Mouse (Mus musculus) CH12.LX (cell line): Measurements from ENCODE around the gene Grpel1. TPM values are rescaled to one million over a fixed set of nuclear protein-coding genes. Genes with fewer than 3 reads are reported as not detected.

Source experiments
- DNase-seq: peaks from one replicate; pipeline ENCODE4 v3.0.0-alpha.2; 2013; ENCODE audit errors: extremely low read depth
- H3K27ac ChIP-seq: 2 replicates; pipeline ENCODE4 v1.5.1; 2012; ENCODE audit warnings: low read depth, mild to moderate bottlenecking, control low read depth, moderate library complexity; ENCODE audit not compliant: insufficient read depth
- H3K27me3 ChIP-seq: replicated peaks from 2 replicates; pipeline ENCODE3; 2012; ENCODE audit warnings: inconsistent platforms
- H3K36me3 ChIP-seq, 2 experiments: replicated peaks in 1 of 2; 2 replicates each; pipeline versions ENCODE3 to v1.6.1; 2012; ENCODE audit warnings: inconsistent platforms in 1 of 2, low read length in 1 of 2, mild to moderate bottlenecking in 1 of 2, mixed read lengths in 1 of 2, moderate library complexity in 1 of 2; ENCODE audit not compliant: control insufficient read depth in 1 of 2, insufficient read depth in 1 of 2
- H3K4me1 ChIP-seq, 2 experiments: 2 replicates each; pipeline ENCODE4 v1.6.1; 2012; ENCODE audit warnings: inconsistent platforms in 1 of 2, moderate library complexity in 1 of 2; ENCODE audit not compliant: insufficient read depth in 2 of 2, control insufficient read depth in 1 of 2
- H3K4me2 ChIP-seq: 2 replicates; pipeline ENCODE4 v1.6.1; 2012; ENCODE audit warnings: low read depth, mild to moderate bottlenecking, control low read depth; ENCODE audit not compliant: poor library complexity, insufficient read depth, severe bottlenecking
- H3K4me3 ChIP-seq, 3 experiments: fragments of 150-350 bp in 1 of 3; sonication (generic) in 1 of 3; replicated peaks in 1 of 3; 2 replicates each; pipeline versions ENCODE3 to v1.5.1; 2011 to 2012; ENCODE audit warnings: low read depth in 2 of 3, low read length in 2 of 3, mild to moderate bottlenecking in 2 of 3, moderate library complexity in 2 of 3, control low read depth in 1 of 3, improper control_type of control experiment in 1 of 3, inconsistent platforms in 1 of 3, mixed read lengths in 1 of 3; ENCODE audit not compliant: poor library complexity in 1 of 3
- H3K79me2 ChIP-seq: replicated peaks from 2 replicates; pipeline ENCODE4 v1.6.1; 2012; ENCODE audit warnings: mild to moderate bottlenecking, moderate library complexity; ENCODE audit not compliant: control insufficient read depth, poor library complexity, insufficient read depth, severe bottlenecking; ENCODE audit errors: extremely low read depth
- H3K9ac ChIP-seq: 2 replicates; pipeline ENCODE4 v1.6.1; 2012; ENCODE audit warnings: low read depth, mild to moderate bottlenecking, control low read depth, moderate library complexity; ENCODE audit not compliant: insufficient read depth
- H3K9me3 ChIP-seq: replicated peaks from 2 replicates; pipeline ENCODE3; 2012; ENCODE audit warnings: low read length, inconsistent platforms, mixed read lengths
- CHD1 ChIP-seq: IDR thresholded peaks from 2 replicates; pipeline ENCODE4 v1.6.1; 2012; ENCODE audit warnings: low read depth, low read length, improper control_type of control experiment, inconsistent platforms
- CTCF ChIP-seq, 2 experiments: IDR thresholded peaks in 1 of 2; conservative IDR thresholded peaks in 1 of 2; 2 replicates each; pipeline ENCODE4 v1.5.1; 2011 to 2012; ENCODE audit warnings: low read depth in 2 of 2, low read length in 2 of 2, improper control_type of control experiment in 1 of 2, inconsistent platforms in 1 of 2, mild to moderate bottlenecking in 1 of 2, moderate library complexity in 1 of 2
- E2F4 ChIP-seq: IDR thresholded peaks from 2 replicates; pipeline ENCODE4 v1.6.1; 2011; ENCODE audit warnings: low read depth, low read length, improper control_type of control experiment; ENCODE audit not compliant: insufficient replicate concordance
- EP300 ChIP-seq: IDR thresholded peaks from 2 replicates; pipeline ENCODE4 v1.6.1; 2011; ENCODE audit warnings: low read length, improper control_type of control experiment
- ETS1 ChIP-seq: conservative IDR thresholded peaks from 2 replicates; pipeline ENCODE4 v1.6.1; 2012; ENCODE audit warnings: low read depth, mild to moderate bottlenecking, inconsistent platforms, low read length, improper control_type of control experiment, moderate library complexity
- GABPA ChIP-seq: IDR thresholded peaks from 2 replicates; pipeline ENCODE4 v1.6.1; 2012; ENCODE audit warnings: low read depth, low read length, improper control_type of control experiment, inconsistent platforms; ENCODE audit not compliant: insufficient replicate concordance
- KAT2A ChIP-seq: IDR thresholded peaks from 2 replicates; pipeline ENCODE4 v1.6.1; 2012; ENCODE audit warnings: low read length, improper control_type of control experiment, inconsistent platforms; ENCODE audit not compliant: insufficient replicate concordance
- MAZ ChIP-seq: IDR thresholded peaks from 2 replicates; pipeline ENCODE4 v1.6.1; 2012; ENCODE audit warnings: low read depth, mild to moderate bottlenecking, inconsistent platforms, low read length, improper control_type of control experiment, moderate library complexity
- MEF2A ChIP-seq: IDR thresholded peaks from 2 replicates; pipeline ENCODE4 v1.6.1; 2014; ENCODE audit warnings: low read depth, mild to moderate bottlenecking, inconsistent platforms, low read length, improper control_type of control experiment, borderline replicate concordance
- MYC ChIP-seq: IDR thresholded peaks from 2 replicates; pipeline ENCODE4 v1.6.1; 2011; ENCODE audit warnings: low read depth, mild to moderate bottlenecking, improper control_type of control experiment, low read length
- NELFE ChIP-seq: IDR thresholded peaks from 2 replicates; pipeline ENCODE4 v1.6.1; 2011; ENCODE audit warnings: low read depth, low read length, improper control_type of control experiment
- NRF1 ChIP-seq: IDR thresholded peaks from 2 replicates; pipeline ENCODE4 v1.6.1; 2014; ENCODE audit warnings: low read depth, mild to moderate bottlenecking, inconsistent platforms, low read length, improper control_type of control experiment, moderate library complexity
- PAX5 ChIP-seq: IDR thresholded peaks from 2 replicates; pipeline ENCODE4 v1.6.1; 2012; ENCODE audit warnings: low read length, inconsistent platforms, mixed read lengths
- POLR2A ChIP-seq: IDR thresholded peaks from 2 replicates; pipeline ENCODE4 v1.6.1; 2011; ENCODE audit warnings: low read depth, mild to moderate bottlenecking, improper control_type of control experiment, low read length
- RAD21 ChIP-seq: IDR thresholded peaks from 2 replicates; pipeline ENCODE4 v1.6.1; 2011; ENCODE audit warnings: low read depth, mild to moderate bottlenecking, low read length, improper control_type of control experiment, moderate library complexity
- RCOR1 ChIP-seq: conservative IDR thresholded peaks from 2 replicates; pipeline ENCODE4 v1.6.1; 2012; ENCODE audit warnings: low read depth, mild to moderate bottlenecking, inconsistent platforms, low read length, improper control_type of control experiment
- SMC3 ChIP-seq: IDR thresholded peaks from 2 replicates; pipeline ENCODE4 v1.6.1; 2011; ENCODE audit warnings: low read depth, low read length, improper control_type of control experiment
- TBP ChIP-seq: conservative IDR thresholded peaks from 2 replicates; pipeline ENCODE4 v1.6.1; 2011; ENCODE audit warnings: low read depth, low read length, improper control_type of control experiment
- TCF12 ChIP-seq: IDR thresholded peaks from 2 replicates; pipeline ENCODE4 v1.6.1; 2014; ENCODE audit warnings: low read depth, mild to moderate bottlenecking, inconsistent platforms, low read length, improper control_type of control experiment
- USF1 ChIP-seq: IDR thresholded peaks from 2 replicates; pipeline ENCODE4 v1.6.1; 2014; ENCODE audit warnings: low read depth, mild to moderate bottlenecking, inconsistent platforms, low read length, improper control_type of control experiment
- ZC3H11A ChIP-seq: IDR thresholded peaks from 2 replicates; pipeline ENCODE4 v1.6.1; 2012; ENCODE audit warnings: low read depth, mild to moderate bottlenecking, inconsistent platforms, low read length, improper control_type of control experiment
- ZKSCAN1 ChIP-seq: IDR thresholded peaks from 2 replicates; pipeline ENCODE4 v1.6.1; 2012; ENCODE audit warnings: low read depth, inconsistent platforms, low read length, improper control_type of control experiment, borderline replicate concordance
- ZNF384 ChIP-seq: IDR thresholded peaks from 2 replicates; pipeline ENCODE4 v1.6.1; 2012; ENCODE audit warnings: low read depth, low read length, improper control_type of control experiment, inconsistent platforms
- dilution Hi-C: fragments of 300-500 bp; cut with MboI; formaldehyde crosslinking; loops from 2 replicates; pipeline ENCODE4 v1.14.3; 2020; ENCODE audit warnings: low sequenced_read_pairs; ENCODE audit not compliant: extremely low pct_unique_long_range_greater_than_20kb, extremely low pct_ligation_motif_present
- in situ Hi-C: fragments of 300-500 bp; cut with MboI; formaldehyde crosslinking; loops from 3 replicates; pipeline ENCODE4 v1.14.3; 2019; ENCODE audit warnings: low sequenced_read_pairs, low pct_ligation_motif_present, low pct_unique_long_range_greater_than_20kb, mixed read lengths
- polyA plus RNA-seq: library from polyadenylated mRNA; unstranded; fragments of >175 nt; gene quantifications from 2 replicates; pipeline ENCODE4 v1.2.1, GENCODE M21; 2012; ENCODE audit warnings: low read depth; ENCODE audit not compliant: insufficient read length
- total RNA-seq, 2 experiments: library from RNA; depleted of rRNA; stranded (reverse); fragments of 300-350 nt in 1 of 2; fragments of >200 nt in 1 of 2; gene quantifications; 2 replicates each; pipeline ENCODE4 v1.2.3; 2012 to 2014

Grpel1 gene
- total and polyA plus RNA-seq, 3 experiments, result 37.4 to 59.7 (median 41.2) TPM

- DNase-seq, result no peak
- Histone ChIP-seq H3K4me1 (peaks cover 2% of the 10 kb centered on the region in 2 experiments; a peak in 2 of 4 replicates), H3K27ac (no peak overlapping the region), H3K79me2 (no peaks in the 10 kb centered on the region), H3K4me3 (no peak overlapping the region), H3K9ac (no peak overlapping the region), H3K36me3 (no peaks in the 10 kb centered on the region), H3K9me3 (no peaks in the 10 kb centered on the region), H3K4me2 (no peak overlapping the region), H3K27me3 (peaks cover 33% of the 10 kb centered on the region)
- in situ Hi-C loops, result no loop called here
- dilution Hi-C loops, result no loop called here
- TF ChIP-seq USF1 (no peak), ZC3H11A (no peak), GABPA (no peak), E2F4 (no peak), EP300 (no peak), ETS1 (no peak), MYC (no peak), KAT2A (no peak), SMC3 (no peak), ZNF384 (no peak), PAX5 (no peak), NRF1 (no peak), CHD1 (no peak)
Measured at GRCm38 (mm10) chr5:36457706-36458105, 7.1 kb upstream of the Grpel1 start.

GRCm38 (mm10) chr5:36458926-36459325 lies 5.9 kb upstream of the Grpel1 start:
- in situ Hi-C loops, result no loop called here
- no peak overlapping the region for H3K4me2 ChIP-seq

More at GRCm38 (mm10) chr5:36458926-36459325, 5.9 kb upstream of the Grpel1 start:
- DNase-seq, result peak; percentile 42
- TF ChIP-seq MYC (no peak), CTCF (conservative IDR thresholded peaks at IDR 0.05 in 1 of 2, IDR thresholded peaks at IDR 0.05 in 1 of 2; ENCODE audit: low read depth in 2 of 2, low read length in 2 of 2) (peak; percentile 64 to 80), MAZ (peak; percentile 29; the same call in 1 of the 2 replicates), MEF2A (no peak), EP300 (no peak), POLR2A (no peak), SMC3 (peak; percentile 72), ZKSCAN1 (no peak), RCOR1 (no peak), ETS1 (no peak), NELFE (no peak), TCF12 (no peak), RAD21 (peak; percentile 67), TBP (no peak), GABPA (no peak)
- Histone ChIP-seq H3K36me3 (no peaks in the 10 kb centered on the region), H3K9me3 (no peaks in the 10 kb centered on the region), H3K4me1 (peaks cover 5 to 14% of the 10 kb centered on the region in 2 experiments; a peak in 3 of 4 replicates), H3K27me3 (peaks cover 25% of the 10 kb centered on the region), H3K4me3 (no peak overlapping the region), H3K79me2 (no peaks in the 10 kb centered on the region), H3K27ac (no peak overlapping the region), H3K9ac (no peak overlapping the region)
- dilution Hi-C loops, result no loop called here
